Mouse (Mus musculus): ENCODE results near the gene Pms2.

The Pms2 gene

DNA sequence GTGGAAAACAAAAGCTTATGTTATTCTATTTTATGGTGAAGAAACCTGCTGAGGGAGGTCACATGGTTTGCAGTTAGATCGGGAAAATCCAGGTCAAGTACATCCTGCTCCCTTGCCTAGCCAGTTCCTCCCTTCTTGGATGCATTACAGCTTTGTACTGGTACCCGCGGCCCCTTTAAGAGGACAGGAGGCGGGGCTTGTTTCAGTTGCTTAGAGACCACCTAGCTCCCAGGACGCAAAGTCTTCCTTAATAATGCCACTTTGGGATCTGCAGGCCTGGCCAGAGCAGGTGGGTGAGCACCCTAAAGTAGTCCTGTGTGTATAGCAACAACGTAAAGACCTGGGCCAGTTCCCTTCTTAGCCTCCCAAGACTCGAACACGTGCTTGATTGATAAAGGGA lies 23.1 kb downstream of the Pms2 start, which contains the start of gene Rsph10b:
Gene Rsph10b (plus strand): TSS at position 205 of the 400 bp plus-strand sequence.
- no peak for DNase-seq (ENCODE audit: low spot score in 2 of 2)

DNA sequence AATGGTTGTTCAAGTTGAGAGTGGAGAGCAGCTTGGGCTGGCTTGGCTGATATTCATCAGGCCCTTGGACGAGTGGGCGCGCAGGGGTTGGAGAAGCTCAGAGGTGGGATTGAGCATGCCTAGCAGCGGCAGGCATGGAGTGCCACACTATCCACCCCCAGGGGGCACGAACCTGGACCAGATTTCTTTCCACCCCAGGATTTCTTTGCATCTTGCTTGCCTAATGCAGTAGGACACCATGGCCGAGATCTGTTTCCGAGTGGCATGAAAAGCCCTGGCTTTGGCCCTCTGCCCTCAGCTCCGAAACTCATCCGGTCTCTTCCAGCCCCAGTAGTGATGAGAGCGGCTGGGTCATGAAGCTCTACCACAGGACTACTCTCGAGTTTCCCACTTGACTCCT lies 23.6 kb downstream of the Pms2 start:
- no peak for DNase-seq (ENCODE audit: low spot score in 2 of 2)

DNA sequence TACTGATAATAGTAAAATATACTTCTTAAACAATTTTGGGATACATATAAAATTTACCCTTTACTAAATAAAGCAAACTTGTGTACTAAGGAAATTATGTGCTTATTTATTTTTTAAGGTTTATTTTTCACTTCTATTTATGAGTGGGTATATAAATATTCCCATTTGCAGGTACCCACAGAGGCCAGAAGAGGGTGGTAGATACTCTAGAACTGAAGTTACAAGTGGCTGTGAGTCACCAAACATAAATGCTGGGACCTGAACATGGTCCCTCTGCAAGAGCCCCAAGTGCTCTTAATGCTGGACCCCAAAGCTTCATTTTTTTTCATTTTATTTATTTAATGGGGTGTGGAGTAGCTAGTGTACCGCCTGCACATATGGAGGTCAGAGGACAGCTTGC lies 24.1 kb downstream of the Pms2 start:
- DNase-seq (ENCODE audit: low spot score in 2 of 2) = no peak

DNA sequence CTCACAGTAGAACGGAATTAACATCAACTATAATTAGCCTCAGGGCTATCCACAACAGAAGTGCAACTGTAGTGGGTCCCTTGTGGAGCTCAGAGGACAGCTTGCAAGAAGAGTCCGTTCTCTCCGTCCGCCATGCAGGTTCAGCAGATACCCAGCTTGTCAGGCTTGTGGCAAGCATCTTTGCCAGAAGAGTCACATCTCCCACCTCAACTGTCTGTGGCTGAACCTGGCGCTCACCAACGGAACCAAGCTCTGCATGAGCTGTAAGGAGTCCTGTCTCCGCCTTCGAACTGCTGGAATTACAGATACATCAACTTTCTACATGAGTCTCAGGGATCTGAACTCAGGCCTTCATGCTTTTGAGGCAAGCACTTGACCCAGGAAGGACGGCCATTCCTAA lies 26.4 kb downstream of the Pms2 start:
- DNase-seq (ENCODE audit: low spot score in 2 of 2) = no peak

DNA sequence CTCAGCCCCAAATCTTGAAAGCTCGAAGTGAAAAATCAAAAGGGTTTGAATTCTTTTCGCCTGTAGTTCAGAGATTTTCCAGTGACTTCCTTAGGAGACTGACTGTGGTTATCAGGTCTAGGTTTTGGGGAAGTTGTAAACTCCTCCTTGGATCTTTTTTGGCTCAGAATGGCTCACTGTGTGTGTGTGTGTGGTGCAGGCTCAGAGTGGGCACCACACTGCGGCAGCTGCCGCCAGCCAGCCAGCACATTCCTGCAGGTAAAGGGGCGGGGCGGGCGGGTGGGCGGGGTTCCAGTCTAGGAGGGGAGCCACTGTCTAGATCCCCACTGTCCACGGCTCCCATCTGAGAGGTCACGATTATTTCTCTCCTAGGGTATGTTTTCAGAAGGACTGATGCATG lies 31.8 kb downstream of the Pms2 start:
- DNase-seq (ENCODE audit: low spot score in 2 of 2) = no peak

DNA sequence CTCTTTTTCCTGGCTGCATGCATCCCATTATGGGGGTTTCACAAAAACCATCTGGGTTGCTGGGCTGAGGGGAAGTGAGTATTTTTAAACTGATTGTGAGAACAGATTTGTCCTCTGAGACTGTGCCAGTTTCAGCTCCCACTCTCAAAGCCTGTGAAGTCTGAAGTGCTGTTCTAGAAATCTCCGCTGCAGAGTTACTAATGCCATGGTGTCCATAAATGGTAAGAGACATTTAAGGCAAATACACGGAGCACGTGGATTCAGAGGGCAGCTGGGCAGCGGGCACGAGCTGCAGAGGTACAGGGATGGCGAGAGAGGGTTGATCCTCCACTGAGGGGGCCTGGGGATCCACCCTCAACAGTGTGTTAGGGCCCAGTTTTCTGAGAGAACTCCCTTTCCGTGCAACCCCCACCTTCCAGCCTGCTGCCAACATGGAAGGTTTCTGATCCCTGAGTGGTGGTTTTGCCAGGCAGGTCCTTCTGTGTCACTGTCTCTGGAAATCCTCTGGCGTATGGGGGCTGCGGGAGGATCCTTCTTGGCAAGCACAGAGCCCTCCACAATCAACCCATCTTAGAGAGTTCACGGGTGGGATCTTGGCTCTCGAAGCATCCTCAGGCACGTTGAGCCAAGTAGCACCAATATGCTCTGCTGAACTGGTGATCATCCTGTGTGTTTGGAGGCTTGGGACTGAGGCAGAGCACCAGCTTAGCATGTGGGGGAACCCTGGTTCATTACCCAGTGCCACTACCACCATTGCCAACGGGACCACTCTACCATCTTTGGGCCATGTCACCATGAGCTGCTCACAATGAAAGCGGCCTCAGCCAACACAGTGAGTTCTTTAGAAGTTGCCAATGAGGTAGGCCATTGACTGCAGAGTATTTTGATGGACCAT lies 33.7 kb downstream of the Pms2 start:
- DNase-seq (ENCODE audit: low spot score in 2 of 2) = no peak

DNA sequence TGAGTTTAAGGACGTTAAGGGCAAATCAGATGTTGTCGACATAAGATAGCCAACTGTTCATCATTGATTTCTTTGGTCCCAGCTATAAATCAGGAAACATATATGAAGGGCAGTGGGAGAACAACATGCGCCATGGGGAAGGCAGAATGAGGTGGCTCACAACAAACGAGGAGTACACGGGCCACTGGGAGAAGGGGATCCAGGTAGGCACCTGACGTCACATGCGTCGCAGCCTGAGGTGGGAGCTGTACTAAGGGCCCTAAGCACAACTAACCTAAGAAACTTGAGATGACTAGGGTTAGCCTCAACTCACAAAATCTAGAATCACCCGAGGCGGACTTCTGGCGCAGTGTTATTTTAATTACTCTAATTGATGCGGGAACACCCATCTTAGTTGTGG lies 38.6 kb downstream of the Pms2 start:
- no peak for DNase-seq (ENCODE audit: low spot score in 2 of 2)

DNA sequence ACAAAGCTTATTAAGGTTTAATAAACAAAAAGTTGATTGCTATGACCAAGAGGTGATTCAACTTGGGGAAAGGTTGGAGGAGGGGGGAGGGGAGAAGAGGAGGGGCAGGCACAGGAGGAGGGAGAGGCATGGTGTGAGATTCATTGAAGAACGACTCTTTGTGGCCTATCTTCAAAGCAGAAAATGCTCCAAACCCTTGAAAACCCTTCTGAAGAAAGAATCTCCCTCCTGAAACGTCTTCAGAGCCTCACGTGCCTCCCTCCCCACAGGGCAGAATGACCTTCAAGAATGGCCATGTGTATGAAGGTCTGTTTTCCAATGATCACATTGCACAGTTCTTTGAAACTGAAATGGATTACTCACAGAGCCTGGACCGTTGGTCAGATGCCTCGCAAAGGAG lies 40.3 kb downstream of the Pms2 start:
- DNase-seq (ENCODE audit: low spot score in 2 of 2) = no peak

DNA sequence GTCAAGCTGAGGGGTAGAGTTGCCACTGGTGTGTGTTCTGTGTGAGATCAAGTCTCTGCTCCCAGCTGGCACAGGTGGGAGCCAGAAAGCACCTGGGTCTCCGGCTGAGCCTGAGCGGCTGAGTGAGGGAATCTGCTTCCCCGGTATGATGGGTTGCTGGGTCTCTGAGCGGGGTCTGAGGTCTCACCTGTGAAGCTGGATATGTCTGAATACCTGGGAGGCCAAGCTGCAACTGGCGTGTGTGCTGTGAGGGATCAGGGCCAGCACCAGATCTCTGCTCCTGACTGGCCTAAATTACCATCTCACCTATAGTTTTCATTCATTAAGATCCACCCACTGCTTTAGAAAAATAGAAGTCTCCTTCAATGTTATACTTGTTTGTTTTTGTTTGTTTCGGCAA lies 47.3 kb downstream of the Pms2 start:
- DNase-seq (ENCODE audit: low spot score in 2 of 2) = no peak

DNA sequence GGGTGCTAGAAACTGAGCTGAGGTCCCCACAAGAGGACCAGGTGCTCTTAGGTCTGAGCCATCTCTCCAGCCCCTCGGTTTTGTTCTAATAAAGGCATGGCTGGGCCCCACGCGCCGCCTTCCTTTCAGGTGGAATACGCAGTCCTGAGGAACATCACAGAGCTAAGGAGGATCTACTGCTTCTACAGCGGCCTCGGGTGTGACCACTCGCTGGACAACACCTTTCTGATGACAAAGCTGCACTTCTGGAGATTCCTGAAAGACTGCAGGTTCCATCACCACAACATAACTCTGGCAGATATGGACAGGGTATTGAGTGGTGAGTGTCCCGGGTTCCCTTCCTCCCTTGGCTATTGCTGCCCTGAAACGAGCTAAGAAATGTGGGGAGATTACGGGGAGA lies 49.8 kb downstream of the Pms2 start:
- DNase-seq (ENCODE audit: low spot score in 2 of 2) = no peak

DNA sequence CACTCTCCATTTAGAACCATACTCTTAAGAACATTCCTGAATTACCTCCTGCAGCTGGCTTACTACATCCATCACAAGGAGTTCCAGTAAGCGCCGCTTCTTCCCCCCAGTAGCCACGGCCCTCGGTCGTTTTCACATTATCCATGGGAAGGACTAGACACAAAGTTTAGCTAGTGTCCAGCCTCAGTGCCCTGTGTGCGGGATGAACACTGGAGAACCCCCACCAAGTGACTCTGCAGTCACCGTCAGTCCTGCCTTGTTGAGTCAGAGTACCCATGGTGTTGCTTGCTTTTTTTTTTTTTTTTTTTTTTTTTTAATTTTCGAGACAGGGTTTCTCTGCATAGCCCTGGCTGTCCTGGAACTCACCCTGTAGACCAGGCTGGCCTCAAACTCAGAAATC lies 51.4 kb downstream of the Pms2 start:
- DNase-seq (ENCODE audit: low spot score in 2 of 2) = no peak

DNA sequence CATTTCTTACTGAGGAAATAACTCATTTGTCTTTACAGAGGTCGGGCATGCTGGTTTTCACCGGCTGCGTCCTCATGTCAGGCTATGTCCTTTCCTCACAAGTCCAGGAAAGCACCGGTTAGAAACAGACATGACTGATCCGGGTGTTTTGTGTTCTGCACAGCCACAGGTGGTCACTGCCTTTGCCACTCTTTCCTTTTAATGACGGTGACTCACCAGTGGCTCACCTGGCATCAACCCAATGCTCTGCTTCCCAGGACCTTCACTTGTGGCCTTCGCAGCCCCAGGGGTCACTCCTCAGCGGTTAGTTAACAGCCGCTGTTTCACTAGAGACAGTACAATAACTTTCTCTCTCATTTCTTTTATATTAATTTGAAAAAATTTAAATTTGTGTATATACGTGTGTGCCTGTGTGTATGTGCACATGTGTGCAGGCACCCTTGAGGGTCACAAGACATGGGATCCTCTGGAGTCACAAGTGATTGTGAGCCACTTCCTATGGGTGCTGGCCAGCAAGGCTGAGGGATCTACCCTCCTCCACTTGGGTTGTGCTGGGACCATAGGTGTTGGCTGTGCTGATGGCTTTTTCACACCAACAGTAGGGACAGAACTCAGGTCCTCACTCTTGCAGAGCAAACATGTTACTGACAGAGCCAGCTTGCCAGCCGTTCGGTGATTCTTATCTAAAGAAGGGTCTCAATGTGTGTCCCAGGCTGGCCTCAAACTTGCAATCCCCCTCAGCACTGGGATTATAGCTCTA lies 56.0 kb downstream of the Pms2 start:
- DNase-seq (ENCODE audit: low spot score in 2 of 2) = no peak

DNA sequence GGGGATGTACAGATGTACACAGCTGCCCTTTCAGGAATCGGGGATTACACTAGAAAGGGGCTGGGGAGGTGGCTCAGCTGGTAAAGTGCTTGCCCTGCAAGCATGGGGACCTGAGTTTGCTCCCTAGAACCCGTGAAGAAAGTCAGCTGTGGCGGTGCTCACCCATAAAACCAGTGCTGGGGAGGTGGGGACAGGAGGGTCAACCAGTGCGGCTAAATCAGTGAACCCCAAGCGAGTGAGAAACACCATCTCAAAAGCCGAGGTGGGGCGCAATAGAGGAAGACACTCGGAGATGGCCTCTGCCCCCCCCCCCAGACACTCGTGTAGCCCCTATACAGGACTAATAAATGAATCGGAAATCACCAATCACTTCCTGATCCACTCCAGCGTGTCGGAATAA lies 56.9 kb downstream of the Pms2 start:
- DNase-seq (ENCODE audit: low spot score in 2 of 2) = no peak

DNA sequence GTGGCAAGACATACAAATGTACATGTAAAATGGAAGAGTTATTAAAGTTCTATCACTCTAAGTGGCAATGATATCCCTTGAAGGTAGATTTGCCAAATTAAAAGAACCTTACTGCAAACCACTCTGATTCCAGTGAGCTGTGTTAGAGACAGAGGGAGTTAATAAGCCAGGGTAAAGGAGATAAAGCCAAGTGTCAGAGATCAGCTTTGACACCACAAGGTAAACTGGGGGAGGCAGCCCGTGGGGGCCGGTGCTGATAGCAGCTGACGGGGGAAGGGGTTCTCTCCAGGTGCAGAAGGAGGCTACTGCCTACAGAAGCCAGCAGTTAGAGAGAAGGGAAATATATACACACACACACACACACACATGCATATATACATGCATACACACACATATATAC lies 62.9 kb downstream of the Pms2 start:
- DNase-seq (ENCODE audit: low spot score in 2 of 2) = no peak

DNA sequence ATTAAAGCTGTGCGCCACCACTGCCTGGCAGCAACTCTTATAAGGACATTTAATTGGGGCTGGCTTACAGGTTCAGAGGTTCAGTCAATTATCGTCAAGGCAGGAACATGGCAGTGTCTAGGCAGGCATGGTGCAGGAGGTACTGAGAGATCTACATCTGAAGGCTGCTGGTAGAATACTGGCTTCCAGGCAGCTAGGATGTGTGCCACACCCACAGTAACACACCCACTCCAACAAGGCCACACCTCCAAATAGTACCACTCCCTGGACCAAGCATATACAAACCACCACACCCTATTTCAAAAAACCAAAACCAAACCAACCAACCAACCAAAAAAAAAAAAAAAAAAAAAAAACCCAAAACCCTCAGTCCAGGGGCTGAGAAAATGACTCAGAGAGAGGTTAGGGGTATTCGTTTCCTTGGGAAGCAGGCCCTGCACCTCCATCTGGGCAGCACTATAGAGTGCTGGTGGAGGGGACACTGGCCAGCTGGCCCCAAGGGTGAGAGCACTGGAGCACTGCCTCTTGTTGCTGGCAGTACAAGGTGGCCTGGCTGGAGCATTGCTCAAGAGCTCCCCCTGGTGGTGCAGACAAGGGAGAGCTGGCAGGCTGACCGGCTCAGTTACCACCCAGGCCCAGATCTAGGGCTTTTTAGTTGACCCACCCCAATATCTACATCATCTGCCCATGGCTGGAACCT lies 65.3 kb downstream of the Pms2 start:
- peak; percentile 35 to 53 for DNase-seq (ENCODE audit: low spot score in 2 of 2)

DNA sequence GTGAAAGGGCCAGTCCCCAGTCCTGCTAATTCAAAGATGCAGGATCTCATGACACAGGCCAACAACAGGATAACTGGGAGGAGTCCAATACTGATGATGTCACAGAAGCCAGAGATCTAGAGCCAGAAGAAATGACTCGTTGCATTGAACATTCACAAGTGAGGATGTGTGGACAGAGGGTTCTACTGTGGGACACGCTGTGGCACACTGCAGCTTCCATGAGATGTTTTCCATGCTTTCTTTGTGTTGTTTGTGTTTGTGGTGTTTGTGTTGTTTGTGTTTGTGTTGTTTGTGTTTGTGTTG lies 65.8 kb downstream of the Pms2 start:
- no peak for DNase-seq (ENCODE audit: low spot score in 2 of 2)

DNA sequence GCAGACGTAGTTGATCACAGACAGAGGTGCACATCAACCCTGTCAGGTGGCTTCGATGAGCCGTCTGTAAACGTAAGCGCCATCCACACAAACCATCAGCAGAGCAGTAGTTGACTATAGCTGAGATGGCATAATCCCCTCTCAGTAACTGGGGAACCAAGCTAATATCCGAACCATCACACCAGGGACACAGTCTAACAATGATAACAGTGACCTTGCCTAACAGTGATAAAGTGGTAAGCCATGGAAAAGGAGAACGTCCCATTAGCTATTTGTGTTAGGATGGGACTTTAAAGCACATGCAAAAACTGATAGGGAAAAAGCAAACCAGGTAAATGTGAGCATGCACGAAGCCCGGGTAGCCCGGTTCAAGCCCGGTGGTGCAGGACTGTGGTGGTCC lies 66.5 kb downstream of the Pms2 start:
- DNase-seq (ENCODE audit: low spot score in 2 of 2) = no peak

DNA sequence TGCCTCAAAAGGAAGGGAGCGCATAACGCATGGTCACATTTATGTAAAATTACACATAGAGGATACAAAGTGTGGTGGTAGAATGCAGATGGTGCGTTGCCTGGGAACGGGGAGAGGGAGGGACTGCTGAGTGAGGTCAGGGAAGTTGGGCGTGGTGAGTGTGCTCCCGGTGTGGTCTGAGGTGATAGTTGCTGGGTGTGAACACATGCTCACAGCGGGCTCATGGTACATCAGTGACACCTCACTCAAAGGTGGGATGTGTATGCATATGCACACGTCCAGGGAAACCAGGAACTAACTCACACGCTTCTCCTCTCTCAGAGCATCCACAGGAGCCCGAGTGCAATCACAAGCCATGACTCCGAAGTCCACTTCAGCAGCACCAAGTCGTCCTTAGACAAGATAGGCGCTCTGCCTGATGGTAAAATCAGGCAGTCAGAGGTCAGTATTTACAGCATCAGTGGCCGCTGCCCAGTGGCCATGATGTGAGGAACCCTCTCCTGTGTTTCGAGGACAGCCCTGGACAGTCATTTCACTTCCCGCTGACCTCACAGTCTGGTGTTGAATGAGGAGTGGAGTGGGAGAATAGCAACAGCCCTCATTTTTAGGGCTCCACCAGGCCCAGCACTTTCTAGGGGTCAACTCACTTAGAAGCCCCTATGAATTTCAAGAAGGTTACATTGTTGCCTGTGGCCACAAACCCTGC lies 67.1 kb downstream of the Pms2 start:
- DNase-seq (ENCODE audit: low spot score in 2 of 2) = no peak

DNA sequence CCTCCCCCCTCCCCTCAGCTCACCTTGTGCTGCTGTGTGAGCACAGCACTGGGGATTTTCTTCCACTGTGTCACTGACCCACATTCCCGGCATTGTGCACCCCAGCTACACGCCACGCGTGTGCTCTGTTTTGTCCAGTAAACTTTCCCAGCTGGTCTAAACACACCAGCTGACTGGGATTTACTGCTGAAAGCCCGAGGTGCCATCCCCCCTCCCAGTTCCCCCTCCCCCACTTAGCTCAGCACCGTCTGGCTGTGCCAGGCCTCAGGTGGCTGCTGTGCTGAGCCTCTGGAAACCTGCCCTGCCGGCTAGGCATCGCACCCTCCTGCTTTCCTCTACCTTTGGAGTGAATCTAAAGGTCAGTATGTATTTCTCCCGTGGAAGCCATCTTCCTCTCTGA lies 71.1 kb downstream of the Pms2 start:
- no peak for DNase-seq (ENCODE audit: low spot score in 2 of 2)

DNA sequence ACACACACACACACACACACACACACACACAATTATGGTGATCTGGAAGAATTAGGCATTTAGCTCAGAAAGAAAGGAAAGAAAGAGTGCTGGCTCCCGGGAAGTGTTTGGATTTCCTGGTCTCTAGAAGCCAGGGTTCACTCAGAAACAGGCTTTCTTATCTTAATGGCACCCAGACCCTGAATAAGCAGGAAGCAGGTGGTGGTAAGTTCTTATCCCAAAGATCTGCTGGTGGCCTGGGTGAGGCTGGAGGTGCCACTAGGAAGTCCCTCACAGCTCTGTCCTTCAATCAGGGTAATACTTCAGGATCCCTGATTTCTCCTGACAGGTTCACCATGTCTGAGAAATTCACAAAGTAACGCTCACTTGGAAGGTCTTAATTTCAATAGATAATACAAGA lies 72.6 kb downstream of the Pms2 start:
- DNase-seq (ENCODE audit: low spot score in 2 of 2) = no peak

All from natural killer cell, adult 2 months (primary cell).